Mouse (Mus musculus) stomach, postnatal 0 days (tissue): ENCODE data around the gene Mecom. TPM values are rescaled to one million over a fixed set of nuclear protein-coding genes. Genes with fewer than 3 reads are reported as not detected.

ENCODE experiments used
- ATAC-seq: fragments of 200-750 bp; cut with Nextera tagmentation; 2 replicates; pipeline ENCODE4 v1.8.0; 2017; ENCODE audit not compliant: low FRiP score, low TSS enrichment
- DNase-seq: peaks from one replicate; pipeline ENCODE4 v3.0.0-alpha.2; 2016; ENCODE audit warnings: low spot score
- H3K27ac ChIP-seq: fragments of 300-500 bp; sonication (generic); replicated peaks from 2 replicates; pipeline ENCODE4 v1.5.1; 2014; ENCODE audit warnings: mild to moderate bottlenecking, control low read depth
- H3K27me3 ChIP-seq: fragments of 300-500 bp; sonication (generic); 2 replicates; pipeline ENCODE4 v1.6.1; 2014; ENCODE audit warnings: low read length; ENCODE audit not compliant: control insufficient read depth, insufficient read depth
- H3K36me3 ChIP-seq: fragments of 300-500 bp; sonication (generic); 2 replicates; pipeline ENCODE4 v1.6.1; 2014; ENCODE audit warnings: low read length, mixed read lengths; ENCODE audit not compliant: control insufficient read depth, insufficient read depth
- H3K4me1 ChIP-seq: fragments of 300-500 bp; sonication (generic); replicated peaks from 2 replicates; pipeline ENCODE4 v1.6.1; 2014; ENCODE audit warnings: antibody characterized with exemption; ENCODE audit not compliant: control insufficient read depth, insufficient read depth
- H3K4me2 ChIP-seq: fragments of 300-500 bp; sonication (generic); replicated peaks from 2 replicates; pipeline ENCODE4 v1.6.1; 2014; ENCODE audit warnings: low read depth, mild to moderate bottlenecking, control low read depth, moderate library complexity
- H3K4me3 ChIP-seq: fragments of 300-500 bp; sonication (generic); 2 replicates; pipeline ENCODE4 v1.5.1; 2014; ENCODE audit warnings: low read depth, low read length, control low read depth
- H3K9ac ChIP-seq: fragments of 300-500 bp; sonication (generic); 2 replicates; pipeline ENCODE4 v1.6.1; 2014; ENCODE audit warnings: mild to moderate bottlenecking, low read length, control low read depth, mixed read lengths
- H3K9me3 ChIP-seq: fragments of 300-500 bp; sonication (generic); 2 replicates; pipeline ENCODE4 v1.6.1; 2016; ENCODE audit warnings: low read length; ENCODE audit not compliant: control insufficient read depth
- CTCF ChIP-seq: IDR thresholded peaks from 2 replicates; pipeline ENCODE4 v1.5.1; 2016; ENCODE audit warnings: antibody characterized with exemption, low read depth, mild to moderate bottlenecking, moderate library complexity
- EP300 ChIP-seq: optimal IDR thresholded peaks from 2 replicates; pipeline ENCODE3; 2016; ENCODE audit warnings: antibody characterized with exemption
- WGBS: fragments of 180-500 bp; shearing (Covaris S2); extraction: QIAGEN DNeasy Blood & Tissue Kit; methylation state at CpG from one replicate; pipeline ENCODE4 v1.1.7; 2014; 5-methylcytosine and 5-hydroxymethylcytosine counted together
- polyA plus RNA-seq: library from polyadenylated mRNA; unstranded; fragments of >200 nt; fragmentation: Nextera tagmentation; extraction: Ambion mirVana; gene quantifications from 2 replicates; pipeline ENCODE4 v1.2.1, GENCODE M21; 2015

Gene Mecom
- polyA plus RNA-seq, 1 experiment from 2014 or later: 25.7 TPM

- Histone ChIP-seq H3K9me3 (no peaks in the 10 kb centered on the region), H3K9ac (no peak overlapping the region), H3K36me3 (no peaks in the 10 kb centered on the region), H3K4me1 (no peaks in the 10 kb centered on the region), H3K4me2 (no peak overlapping the region), H3K27ac (no peak overlapping the region), H3K27me3 (no peaks in the 10 kb centered on the region), H3K4me3 (no peak overlapping the region)
- ATAC-seq (no peak), DNase-seq (no peak)
- TF ChIP-seq EP300: no peak
- WGBS: 72% methylated on average over 3 of the region's 3 CpGs
These were observed 241.7 kb downstream of the Mecom start for GRCm38 (mm10) chr3:30306080-30306479.

- no peak overlapping the region for H3K4me3 ChIP-seq
- 45% methylated on average over 1 of the region's 1 CpGs for WGBS
- no peaks in the 10 kb centered on the region for H3K36me3 ChIP-seq
- H3K27ac ChIP-seq: no peak overlapping the region
- TF ChIP-seq CTCF: no peak
- TF ChIP-seq EP300: no peak
- DNase-seq (no peak), ATAC-seq (no peak)
- H3K27me3 ChIP-seq: no peaks in the 10 kb centered on the region
- H3K4me2 ChIP-seq: no peak overlapping the region
- H3K4me1 ChIP-seq: no peaks in the 10 kb centered on the region
- H3K9me3 ChIP-seq: no peaks in the 10 kb centered on the region
- no peak overlapping the region for H3K9ac ChIP-seq
These were observed 248.3 kb downstream of the Mecom start for GRCm38 (mm10) chr3:30299460-30299859.

- WGBS: 78% methylated on average over 5 of the region's 5 CpGs
- ATAC-seq: no peak
- TF ChIP-seq CTCF (no peak), EP300 (no peak)
- Histone ChIP-seq H3K36me3 (no peaks in the 10 kb centered on the region), H3K4me2 (no peak overlapping the region), H3K27ac (no peak overlapping the region), H3K4me1 (no peaks in the 10 kb centered on the region), H3K9ac (no peak overlapping the region), H3K4me3 (no peak overlapping the region), H3K9me3 (no peaks in the 10 kb centered on the region), H3K27me3 (no peaks in the 10 kb centered on the region)
- no peak for DNase-seq
These were observed 253.4 kb downstream of the Mecom start for GRCm38 (mm10) chr3:30294433-30294832.

- WGBS: 39% methylated on average over 4 of the region's 4 CpGs
These were observed 261.3 kb downstream of the Mecom start for GRCm38 (mm10) chr3:30286529-30286928.

GRCm38 (mm10) chr3:30284094-30284493, 263.7 kb downstream of the Mecom start:
- H3K4me1 ChIP-seq: 0 out of 2 replicates have a peak, but pooled peaks cover 2% of the 10 kb centered on the region
- WGBS: 25% methylated on average over 4 of the region's 4 CpGs
- H3K9ac ChIP-seq: no peak overlapping the region
- H3K9me3 ChIP-seq: no peaks in the 10 kb centered on the region
- DNase-seq (peak; percentile 42), ATAC-seq (peak; percentile 85)
- no peaks in the 10 kb centered on the region for H3K36me3 ChIP-seq
- H3K27ac ChIP-seq: no peak overlapping the region
- no peak overlapping the region for H3K4me3 ChIP-seq
- no peak overlapping the region for H3K4me2 ChIP-seq
- no peaks in the 10 kb centered on the region for H3K27me3 ChIP-seq
- TF ChIP-seq CTCF (no peak), EP300 (no peak)

More at GRCm38 (mm10) chr3:30286529-30286928, 261.3 kb downstream of the Mecom start:
- 0 out of 2 replicates have a peak, but pooled peaks cover 2% of the 10 kb centered on the region for H3K4me1 ChIP-seq
- H3K27me3 ChIP-seq: no peaks in the 10 kb centered on the region
- DNase-seq (no peak), ATAC-seq (no peak)
- H3K36me3 ChIP-seq: no peaks in the 10 kb centered on the region
- H3K9ac ChIP-seq: no peak overlapping the region
- no peak overlapping the region for H3K27ac ChIP-seq
- H3K4me2 ChIP-seq: no peak overlapping the region
- no peak overlapping the region for H3K4me3 ChIP-seq
- no peaks in the 10 kb centered on the region for H3K9me3 ChIP-seq
- TF ChIP-seq CTCF: peak; percentile 21; the same call in 1 of the 2 replicates
- no peak for TF ChIP-seq EP300

GRCm38 (mm10) chr3:30283562-30283961, 264.2 kb downstream of the Mecom start:
- peak; percentile 51 for DNase-seq
- Histone ChIP-seq H3K27me3 (no peaks in the 10 kb centered on the region), H3K4me3 (no peak overlapping the region), H3K4me2 (no peak overlapping the region), H3K36me3 (no peaks in the 10 kb centered on the region), H3K4me1 (0 out of 2 replicates have a peak, but pooled peaks cover 2% of the 10 kb centered on the region), H3K9ac (no peak overlapping the region), H3K27ac (peak overlapping the region; percentile 30; the same call in 1 of the 2 replicates), H3K9me3 (no peaks in the 10 kb centered on the region)
- 68% methylated on average over 5 of the region's 5 CpGs for WGBS
- ATAC-seq: peak; percentile 52
- TF ChIP-seq EP300 (no peak), CTCF (no peak)
